Mouse (Mus musculus) CD8-positive naive resting alpha-beta T cell, adult 2 months (primary cell): ENCODE results near the gene Parg.
"Not testable (repeated sequence)": the region's sequence is repeated elsewhere in the genome, so short reads cannot be mapped to it uniquely, and the experiment has no call there.

Experiments used
- DNase-seq, 2 experiments: peaks; one replicate each; pipeline ENCODE4 v3.0.0; 2022; ENCODE audit warnings: low read depth in 2 of 2, low spot score in 2 of 2

Parg gene

DNA sequence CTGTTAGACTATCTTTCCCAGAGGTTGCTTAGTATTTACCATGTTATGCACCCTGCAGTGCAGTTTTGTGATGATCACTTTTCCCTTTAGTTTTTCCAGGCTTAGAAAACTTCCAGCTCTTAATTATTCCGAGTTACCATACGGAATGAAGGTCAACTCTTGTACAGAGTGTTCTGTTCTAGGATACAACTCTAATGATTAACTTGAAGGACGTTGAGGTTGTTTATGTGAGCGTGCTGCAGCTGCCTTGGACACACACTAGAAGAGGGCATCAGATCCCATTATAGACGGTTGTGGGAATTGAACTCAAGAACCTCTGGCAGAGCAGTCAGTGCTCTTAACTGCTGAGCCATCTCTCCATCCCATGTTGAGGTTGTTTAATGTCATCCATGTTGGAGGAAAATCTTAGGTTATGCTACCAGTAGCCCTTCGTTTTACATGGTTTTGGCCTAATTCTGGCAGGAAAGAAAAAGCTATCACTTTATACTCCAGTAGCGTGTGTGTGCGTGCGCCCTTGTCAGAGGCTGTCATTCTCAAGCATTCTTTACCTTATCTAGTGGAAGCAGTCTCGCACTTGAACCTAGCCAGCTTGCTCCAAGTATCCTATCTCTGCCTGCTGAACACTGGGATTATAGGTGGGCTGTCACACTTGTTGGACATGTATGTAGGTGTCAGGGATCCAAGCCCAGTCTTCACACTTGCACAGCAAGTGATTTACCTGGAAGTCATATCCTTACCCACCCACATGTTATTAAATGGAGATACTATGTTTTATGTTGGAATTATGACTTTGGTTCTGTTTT is 22.2 kb upstream of the Parg start:
- DNase-seq = no peak

DNA sequence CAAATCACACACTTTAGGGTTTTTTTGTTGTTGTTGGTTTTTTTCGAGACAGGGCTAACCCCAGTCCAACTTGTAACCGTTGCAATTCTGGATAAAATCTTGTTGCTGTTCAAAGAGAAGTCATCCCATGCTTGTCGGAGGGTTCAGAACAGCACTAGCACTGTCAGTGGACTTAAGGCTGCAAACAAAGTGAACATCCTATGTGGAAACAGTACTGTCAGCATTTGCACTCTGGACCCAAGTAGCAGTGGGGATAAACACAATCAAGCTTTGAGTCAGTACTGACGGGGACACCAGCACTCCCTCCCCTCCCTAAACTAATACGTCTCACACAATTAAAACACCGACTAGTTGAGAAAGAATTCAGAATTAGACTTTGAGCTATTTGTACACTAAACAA is 20.9 kb upstream of the Parg start:
- no peak for DNase-seq

DNA sequence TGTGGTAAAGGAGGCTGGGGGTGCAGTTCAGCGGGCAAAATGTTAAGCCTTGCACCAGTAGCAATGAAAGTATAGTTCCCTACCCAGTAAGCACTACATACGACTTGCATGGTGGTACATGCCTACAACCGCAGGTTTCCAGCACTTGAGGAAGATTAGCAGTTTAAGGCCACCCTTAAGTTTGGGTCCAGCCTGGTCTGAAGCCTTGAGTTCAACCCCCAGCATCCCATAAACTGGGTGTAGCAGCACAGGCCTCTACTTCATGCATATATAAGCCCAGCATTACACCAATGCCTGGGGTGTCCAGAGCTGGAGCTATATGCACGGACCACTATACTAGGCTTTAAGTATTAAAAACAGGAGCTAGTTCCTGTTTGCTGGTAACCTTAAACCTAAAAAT is 17.9 kb upstream of the Parg start:
- no peak for DNase-seq

DNA sequence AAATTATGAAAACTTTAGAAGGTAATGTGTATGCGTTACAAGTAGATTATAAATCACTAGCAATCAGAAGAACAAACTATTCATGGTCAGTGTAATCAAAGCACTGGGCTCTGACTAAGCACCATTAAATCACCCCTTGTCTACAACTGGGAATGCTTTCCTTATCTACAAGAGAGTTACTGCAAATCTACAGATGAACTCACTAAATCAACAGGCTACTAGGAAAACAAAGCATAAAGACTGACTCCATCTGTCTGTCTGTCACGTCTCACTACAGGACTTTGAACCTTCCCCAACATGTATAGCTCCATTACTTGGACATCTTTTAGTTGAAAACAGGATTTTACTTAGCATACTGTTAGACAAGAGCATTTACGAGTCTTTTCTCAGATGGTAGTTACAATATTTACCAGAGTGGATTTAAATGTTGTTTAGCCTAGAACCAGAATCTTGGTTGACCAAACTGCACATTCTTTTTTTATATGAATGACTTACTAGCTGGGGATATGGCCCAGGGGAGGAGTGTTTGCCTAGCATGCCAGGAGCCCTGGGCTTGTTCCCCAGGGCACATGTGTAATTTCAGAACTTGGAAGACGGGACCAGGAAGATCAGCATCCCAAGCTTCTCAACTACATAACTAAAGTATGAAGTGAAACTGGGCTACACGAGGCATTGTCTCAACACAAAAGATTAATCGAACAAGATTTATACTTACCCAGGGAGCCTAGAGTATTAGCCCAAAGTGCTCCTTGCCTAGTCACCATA is 10.9 kb upstream of the Parg start:
- DNase-seq = no peak

DNA sequence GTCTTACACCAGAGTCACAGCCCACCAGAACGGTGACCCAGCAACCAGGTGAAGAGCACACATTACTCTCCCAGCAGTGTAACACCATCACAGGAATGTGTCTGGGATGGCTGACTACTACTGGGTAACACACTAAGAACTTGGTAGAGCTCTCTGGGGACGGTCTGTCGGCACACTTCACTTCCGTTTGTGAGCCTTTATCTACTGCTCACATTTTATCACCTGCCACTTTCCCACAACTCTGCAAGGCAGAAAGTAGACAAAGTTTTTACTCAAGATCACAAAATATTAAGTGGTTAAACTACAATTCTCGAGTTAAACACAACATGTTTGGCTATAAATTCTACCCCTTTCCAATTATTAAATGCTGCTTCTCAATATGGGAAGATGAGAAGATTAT is 9.8 kb upstream of the Parg start:
- DNase-seq = no peak

DNA sequence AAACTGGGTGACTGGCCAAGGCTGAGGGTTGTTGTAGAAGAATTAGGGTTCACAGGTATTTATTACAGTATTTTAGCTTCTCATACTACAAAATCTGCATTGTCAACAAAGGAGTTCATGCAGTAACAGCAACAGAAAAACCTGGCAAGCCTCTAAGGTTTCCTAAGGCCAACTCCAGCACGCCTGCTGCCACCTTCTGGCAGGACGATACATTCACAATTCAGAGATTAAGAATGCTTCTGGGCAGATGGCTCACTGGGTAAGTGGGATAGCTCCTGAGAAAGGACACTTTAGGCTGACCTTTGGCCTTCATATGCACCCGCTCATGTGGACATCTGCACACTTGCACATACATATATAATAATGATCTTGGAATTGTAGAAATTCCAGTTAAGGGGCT is 9.3 kb upstream of the Parg start:
- peak; percentile 16 to 42 for DNase-seq

DNA sequence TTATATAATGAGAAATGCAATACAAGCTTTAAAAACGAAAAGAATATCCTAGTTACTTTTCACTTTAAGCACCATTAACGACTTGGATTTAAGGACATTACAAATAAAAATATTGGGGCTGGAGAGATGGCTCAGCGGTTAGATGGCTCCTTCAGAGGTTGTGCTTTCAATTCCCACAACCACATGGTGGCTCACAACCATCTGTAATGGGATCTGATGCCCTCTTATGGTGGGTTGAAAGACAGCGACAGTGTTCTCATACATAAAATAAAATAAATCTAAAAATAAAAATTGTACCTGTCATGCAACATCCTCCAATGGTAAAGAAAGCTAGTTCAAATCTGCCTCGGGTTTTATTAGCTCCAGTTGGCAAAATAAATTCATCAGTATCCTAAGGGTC is 8.2 kb upstream of the Parg start:
- not testable (repeated sequence) for DNase-seq

DNA sequence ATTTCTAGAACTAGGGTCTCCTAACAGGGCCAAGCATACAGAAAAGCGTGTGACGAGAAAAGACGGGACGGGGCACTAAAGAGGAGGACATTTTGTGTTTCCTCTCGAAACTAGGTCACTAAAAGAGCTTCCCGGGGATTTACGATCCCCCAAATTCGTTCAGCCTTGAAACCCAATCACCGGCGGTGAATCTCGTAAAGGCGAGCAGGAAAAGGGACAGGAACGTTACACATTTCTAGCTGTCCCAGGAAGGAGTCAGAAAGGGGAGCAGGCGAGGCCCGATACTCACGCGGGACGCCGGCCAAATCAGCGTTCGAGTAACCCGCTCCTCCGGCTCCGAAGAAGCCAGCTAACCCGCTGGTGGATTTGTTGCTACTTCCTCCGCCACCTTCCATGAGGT is 395 bp upstream of the Parg start:
- DNase-seq = no peak

DNA sequence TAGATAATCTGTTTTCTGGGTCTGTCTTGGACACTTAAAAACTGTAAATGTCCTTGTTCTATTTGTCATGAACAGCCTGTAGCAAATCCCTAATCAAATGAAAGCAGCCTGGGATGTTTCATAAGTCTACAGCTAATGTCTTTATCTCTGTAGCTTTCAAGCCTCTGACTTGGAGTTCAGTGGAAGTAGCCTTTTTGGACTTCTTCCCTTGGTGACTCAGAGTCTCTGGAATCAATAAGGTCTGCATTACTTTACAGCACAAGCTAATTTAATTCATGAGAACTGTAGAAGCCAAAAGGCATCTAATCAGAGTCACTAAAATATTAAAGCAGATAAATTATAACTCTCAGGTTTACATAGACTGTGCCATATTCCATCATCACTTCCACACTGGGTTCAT is 24.9 kb downstream of the Parg start:
- DNase-seq = no peak

DNA sequence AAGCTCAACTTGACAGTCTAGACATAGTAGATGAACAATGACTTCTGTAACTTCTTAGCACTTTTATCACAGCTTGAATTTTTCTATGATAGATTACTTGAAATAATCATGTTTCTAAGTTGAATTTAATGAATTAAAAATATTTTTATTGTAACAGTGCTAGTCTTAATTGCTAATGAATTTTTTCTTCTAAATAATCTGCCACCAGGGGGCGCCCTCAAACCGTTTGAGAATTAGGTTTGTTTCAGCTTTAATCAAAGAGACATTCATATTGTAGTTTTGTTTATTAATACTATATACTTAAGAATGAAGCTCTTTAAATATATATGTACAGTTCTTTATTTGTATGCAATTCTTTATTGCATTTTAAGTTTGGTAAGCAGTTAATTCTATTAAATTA is 27.2 kb downstream of the Parg start:
- DNase-seq = peak; percentile 32 to 43

DNA sequence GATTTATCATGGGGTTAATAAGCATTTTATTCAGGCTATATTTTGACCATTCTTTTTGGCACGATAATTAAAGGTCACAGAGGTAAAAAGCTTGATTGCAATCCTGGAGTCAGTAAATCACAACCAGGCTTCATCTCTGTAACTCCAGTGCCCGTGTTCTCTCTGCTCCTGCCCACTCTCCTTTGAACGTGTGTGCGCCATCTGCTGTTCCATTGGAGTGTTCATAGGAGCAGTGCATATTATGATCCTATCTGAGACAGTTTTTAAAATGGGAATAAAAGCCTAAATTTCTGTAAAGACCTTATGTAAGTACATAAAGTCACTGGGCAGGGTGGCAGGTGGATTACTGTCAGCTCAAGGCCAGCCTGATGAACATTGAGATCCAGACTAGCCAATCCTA is 40.7 kb downstream of the Parg start:
- no peak for DNase-seq

DNA sequence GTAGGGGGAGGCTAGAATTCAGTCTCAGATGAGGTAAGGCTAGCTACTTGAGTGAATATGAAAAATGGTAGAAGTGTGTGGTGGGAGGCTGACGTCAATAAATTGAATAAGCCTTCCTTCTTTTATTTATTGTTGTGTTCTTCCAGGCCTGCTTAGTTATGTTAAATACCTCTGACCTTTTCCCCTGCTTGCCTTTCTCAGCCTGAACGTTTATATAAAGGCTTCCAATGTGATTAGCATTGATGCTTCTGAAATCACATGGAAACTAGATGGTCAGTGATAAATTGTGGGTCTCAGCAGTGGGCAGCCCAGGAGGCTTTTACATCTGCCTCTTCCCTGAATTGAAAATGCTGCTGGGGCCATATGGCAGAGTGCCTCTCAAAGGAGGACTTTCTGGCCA is 44.3 kb downstream of the Parg start:
- no peak for DNase-seq

DNA sequence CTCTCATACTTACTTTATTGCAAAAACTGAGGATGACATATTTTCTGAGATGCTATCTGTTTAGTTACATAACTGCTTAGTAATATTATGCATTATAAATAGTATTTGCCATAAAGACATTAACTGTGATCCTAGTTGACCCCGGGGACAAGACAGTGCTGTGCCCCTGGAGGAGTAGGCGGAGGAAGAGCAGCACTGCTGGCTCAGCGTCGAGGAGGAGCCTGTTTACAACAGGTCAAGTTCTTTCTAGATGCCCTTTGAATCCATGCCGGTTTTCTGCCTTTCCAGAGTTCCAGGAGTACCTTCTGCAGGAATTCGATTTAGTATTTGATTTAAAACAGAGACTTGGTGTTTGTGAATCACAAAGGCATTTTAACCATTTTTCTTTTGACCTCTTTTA is 47.9 kb downstream of the Parg start:
- no peak for DNase-seq

DNA sequence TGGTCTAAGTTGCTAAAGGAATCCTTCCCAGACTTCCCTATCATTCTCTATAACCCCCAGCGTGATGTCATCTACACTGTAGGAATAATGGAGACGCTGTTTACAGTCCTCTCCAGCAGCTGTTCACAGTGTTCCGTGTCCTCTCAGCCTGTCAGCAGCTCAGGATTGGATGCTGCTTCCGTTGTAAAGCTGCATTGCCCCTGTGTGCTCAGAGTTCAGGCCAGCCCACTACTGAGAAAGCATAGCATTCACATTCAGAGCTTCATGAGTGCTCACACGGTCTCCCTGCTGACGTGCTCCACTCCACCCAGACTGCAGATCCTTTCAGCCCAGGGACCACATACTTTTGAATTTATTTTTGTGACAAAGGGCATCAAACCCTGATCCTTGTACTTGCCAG is 59.1 kb downstream of the Parg start:
- DNase-seq = no peak

DNA sequence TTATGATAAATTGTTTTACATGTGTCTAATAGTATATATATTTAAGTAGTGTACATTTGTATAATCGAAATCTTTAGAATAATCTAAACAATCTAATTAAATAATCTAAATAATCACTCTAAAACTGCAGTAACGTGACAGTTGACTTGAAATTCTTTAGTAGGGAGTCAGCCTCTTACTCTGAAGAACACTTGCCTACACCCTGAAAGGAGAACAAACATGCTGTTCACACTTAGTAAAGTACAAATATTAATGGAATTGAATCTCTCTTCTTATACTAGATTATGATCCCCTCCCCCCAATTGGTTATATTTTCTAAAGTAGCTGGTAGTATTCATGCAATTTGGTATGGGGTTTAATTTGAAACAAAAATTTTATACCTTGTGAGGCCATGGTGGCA is 60.0 kb downstream of the Parg start:
- no peak for DNase-seq

DNA sequence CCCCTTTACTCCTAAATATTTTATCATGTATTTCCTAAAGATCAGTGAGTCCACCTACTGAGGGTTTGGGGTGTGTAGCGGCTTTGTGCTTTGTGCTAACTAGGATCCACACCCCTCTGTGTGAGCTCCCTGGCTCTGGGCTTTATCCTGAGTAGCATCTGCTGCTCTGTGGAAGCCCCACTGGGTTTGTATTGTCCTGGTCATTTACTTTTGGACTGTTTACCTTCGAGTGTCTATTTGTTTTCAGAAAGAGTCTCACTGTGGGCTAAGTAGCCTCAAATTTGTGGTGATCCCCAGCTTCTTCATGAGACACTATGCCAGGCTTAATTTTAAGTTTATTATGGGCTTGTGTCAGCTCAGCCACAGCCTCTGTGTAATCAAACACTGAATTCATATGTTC is 67.2 kb downstream of the Parg start:
- no peak for DNase-seq

DNA sequence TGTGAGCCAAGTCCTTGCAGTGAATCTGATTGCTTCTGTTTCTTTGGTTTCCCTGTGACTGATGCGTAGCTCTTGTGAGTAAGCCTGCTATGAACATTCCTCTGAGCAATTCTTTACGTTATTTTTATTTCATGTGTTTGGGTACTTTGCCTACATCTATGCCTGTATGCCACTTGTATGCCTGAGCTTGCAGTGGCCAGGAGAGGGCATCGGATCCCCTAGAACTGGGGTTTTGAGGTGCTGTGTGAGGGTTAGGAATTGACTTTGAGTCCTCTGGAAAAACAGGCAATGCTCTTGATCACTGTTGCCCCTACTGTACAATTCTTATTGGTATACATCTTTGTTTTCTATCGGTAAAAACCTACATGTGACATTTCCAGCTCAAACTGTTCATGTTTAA is 67.8 kb downstream of the Parg start:
- no peak for DNase-seq

DNA sequence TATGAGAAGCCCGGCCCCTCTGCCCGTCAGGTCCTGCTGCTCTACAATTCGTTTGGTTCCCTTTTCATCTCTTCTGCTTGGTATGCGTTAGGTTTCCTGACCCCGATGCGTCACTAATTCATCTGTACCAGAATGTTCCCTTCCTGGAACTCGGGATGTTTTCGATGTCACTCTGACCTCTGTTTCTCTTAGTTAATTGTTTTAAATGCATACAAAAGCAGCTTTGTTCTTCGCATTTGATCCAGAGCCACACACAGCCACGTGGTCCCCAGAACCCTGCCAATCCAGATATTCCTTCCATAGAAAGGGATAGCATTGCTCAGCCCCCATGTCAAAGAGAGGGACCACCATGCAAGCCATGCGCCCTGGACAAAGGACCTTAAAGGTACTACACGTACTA is 99.9 kb downstream of the Parg start:
- DNase-seq = no peak

DNA sequence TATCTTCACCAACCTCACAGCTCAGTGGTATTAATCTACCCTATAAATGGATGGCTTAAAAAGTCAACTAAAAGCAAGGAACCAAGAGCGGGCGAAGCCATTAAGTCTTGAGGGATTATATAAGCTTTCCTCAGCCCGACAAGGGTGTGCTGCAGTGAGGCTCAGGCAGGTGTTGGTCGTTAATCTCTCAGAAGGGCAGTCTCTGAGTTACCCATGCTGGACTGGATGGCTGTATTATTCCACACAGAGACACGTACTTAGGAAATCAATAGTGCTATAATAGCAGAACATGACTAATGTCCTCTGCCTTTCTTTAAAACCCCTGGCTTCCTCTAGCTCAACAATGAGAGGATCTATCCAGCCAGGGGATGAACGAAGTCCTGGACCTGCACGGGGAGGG is 100.7 kb downstream of the Parg start:
- DNase-seq = no peak

DNA sequence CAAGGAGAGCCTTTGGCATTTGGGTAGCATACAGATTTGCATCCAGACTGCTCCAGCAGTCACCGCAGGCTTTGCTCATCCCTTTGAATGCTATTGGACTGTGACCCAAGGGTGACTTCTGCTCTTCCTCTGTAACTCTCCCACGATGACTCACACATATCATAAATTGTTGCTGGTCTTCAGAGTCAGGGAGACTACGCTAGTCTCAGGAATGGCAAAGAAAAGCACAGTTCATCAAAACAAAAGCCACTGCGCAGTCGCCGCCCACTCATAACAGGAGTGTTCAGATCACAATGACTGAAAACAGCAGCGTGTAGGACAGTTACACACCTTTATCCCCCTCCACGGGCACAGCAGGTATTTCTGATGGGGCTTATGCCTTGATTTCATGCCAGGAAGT is 103.2 kb downstream of the Parg start:
- DNase-seq = no peak

DNA sequence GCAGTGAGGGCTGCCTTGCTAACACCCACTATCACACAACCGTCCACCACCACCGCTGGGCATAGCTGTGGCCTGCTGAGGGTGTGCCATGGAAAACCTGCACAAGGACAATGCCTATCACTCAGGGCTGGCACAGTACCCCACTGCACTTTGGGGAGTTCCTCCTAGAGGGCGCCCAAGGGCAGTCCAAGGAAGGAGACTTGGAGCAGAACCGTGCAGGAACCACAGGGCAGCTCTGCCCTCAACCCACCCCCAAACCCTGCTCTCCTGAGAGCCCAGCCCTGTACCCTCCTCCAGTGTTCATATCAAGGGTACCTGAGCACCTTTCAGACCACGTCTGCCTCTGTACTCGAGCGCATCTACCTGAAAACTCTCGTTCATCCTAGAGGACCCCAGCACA is 108.1 kb downstream of the Parg start:
- DNase-seq = no peak

DNA sequence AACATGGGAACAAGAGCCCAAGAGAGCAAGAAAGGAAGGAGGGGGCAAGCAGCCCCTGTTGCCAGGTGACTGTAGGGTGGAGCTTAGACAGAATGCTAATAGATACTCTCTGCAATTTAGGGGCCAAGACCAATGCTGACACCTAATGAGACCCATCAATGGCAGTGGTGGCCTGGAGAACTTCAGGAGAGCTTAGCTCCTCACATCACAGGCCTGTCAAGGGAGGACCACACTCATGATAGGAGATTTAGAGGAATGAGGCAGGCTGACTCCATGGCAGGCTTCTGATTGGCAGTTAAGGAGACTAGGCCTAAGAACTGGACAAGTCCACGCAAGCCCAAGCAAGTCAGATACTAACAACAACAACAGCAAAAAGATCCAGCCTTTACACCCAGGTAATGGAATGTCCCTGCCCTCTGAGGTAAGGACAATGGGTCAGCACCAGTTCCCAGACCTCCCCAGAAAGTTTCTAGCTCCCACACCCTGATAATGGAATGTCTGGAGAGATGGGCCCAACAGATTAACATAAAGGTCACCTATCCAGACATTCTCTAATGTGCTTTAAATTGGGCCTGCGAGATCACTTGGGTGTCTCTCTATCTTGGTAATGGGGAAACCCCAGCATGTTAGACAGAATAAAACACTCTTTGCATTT is 109.8 kb downstream of the Parg start:
- DNase-seq = no peak
